Mouse (Mus musculus): ENCODE data around the gene H2-K1.
"Not testable (repeated sequence)": the region's sequence is repeated elsewhere in the genome, so short reads cannot be mapped to it uniquely, and the experiment has no call there.

- TF ChIP-seq CTCF (IDR thresholded peaks at IDR 0.05; ENCODE audit: borderline replicate concordance, control insufficient read depth, extremely low read depth, insufficient read depth, low read length, poor library complexity); POLR2A (IDR thresholded peaks at IDR 0.05; ENCODE audit: control insufficient read depth, extremely low read depth, insufficient read depth, low read length, poor library complexity): not testable (repeated sequence)
These were observed 48.1 kb downstream of the H2-K1 start for GRCm38 (mm10) chr17:33952015-33952414.
